Mouse (Mus musculus): ENCODE results near the gene Tnfaip2. TPM values are rescaled to one million over a fixed set of nuclear protein-coding genes. Genes with fewer than 3 reads are reported as not detected.

Gene Tnfaip2
- polyA plus RNA-seq, 1 experiment from 2014 or later, result 4.0 TPM

- Histone ChIP-seq H3K27ac (replicated peaks) (peak overlapping the region; percentile 78; the same call in 1 of the 2 replicates), H3K4me3 (peak overlapping the region; percentile 56; the same call in 1 of the 2 replicates), H3K9me3 (no peaks in the 10 kb centered on the region), H3K4me1 (peaks cover 79% of the 10 kb centered on the region), H3K36me3 (replicated peaks) (no peaks in the 10 kb centered on the region), H3K27me3 (replicated peaks; ENCODE audit: low read depth, poor library complexity, severe bottlenecking) (peaks cover 97% of the 10 kb centered on the region)
- 21% methylated on average over 14 of the region's 14 CpGs for WGBS
- no peak for DNase-seq (ENCODE audit: low spot score)
Observed at GRCm38 (mm10) chr12:111430868-111431817, 11.1 kb upstream of the Tnfaip2 start.

- no peak overlapping the region for H3K4me3 ChIP-seq
- 28% methylated on average over 4 of the region's 4 CpGs for WGBS
- H3K27me3 ChIP-seq (replicated peaks; ENCODE audit: low read depth, poor library complexity, severe bottlenecking), result peaks cover 97% of the 10 kb centered on the region
Observed at GRCm38 (mm10) chr12:111432097-111432496, 10.2 kb upstream of the Tnfaip2 start.

GRCm38 (mm10) chr12:111432751-111433331 is 9.4 kb upstream of the Tnfaip2 start:
- Histone ChIP-seq H3K36me3 (replicated peaks) (no peaks in the 10 kb centered on the region), H3K4me3 (no peak overlapping the region), H3K27me3 (replicated peaks; ENCODE audit: low read depth, poor library complexity, severe bottlenecking) (peaks cover 97% of the 10 kb centered on the region), H3K4me1 (peaks cover 84% of the 10 kb centered on the region), H3K9me3 (no peaks in the 10 kb centered on the region), H3K27ac (replicated peaks) (peak overlapping the region; percentile 7)
- no peak for DNase-seq (ENCODE audit: low spot score)
- WGBS, result 46% methylated on average over 5 of the region's 5 CpGs

More at GRCm38 (mm10) chr12:111432097-111432496, 10.2 kb upstream of the Tnfaip2 start:
- Histone ChIP-seq H3K9me3 (no peaks in the 10 kb centered on the region), H3K36me3 (replicated peaks) (no peaks in the 10 kb centered on the region), H3K4me1 (peaks cover 82% of the 10 kb centered on the region), H3K27ac (replicated peaks) (0 out of 2 replicates have a peak overlapping the region, but pooled peaks have one; percentile 24)
- DNase-seq (ENCODE audit: low spot score), result peak; percentile 43

- no peaks in the 10 kb centered on the region for H3K9me3 ChIP-seq
- 0 out of 2 replicates have a peak overlapping the region, but pooled peaks have one; percentile 12 for H3K27ac ChIP-seq (replicated peaks)
- peak overlapping the region; percentile 21 for H3K4me3 ChIP-seq
- 31% methylated on average over 7 of the region's 7 CpGs for WGBS
- H3K4me1 ChIP-seq, result peaks cover 70% of the 10 kb centered on the region
- peaks cover 94% of the 10 kb centered on the region for H3K27me3 ChIP-seq (replicated peaks; ENCODE audit: low read depth, poor library complexity, severe bottlenecking)
- peak; percentile 34 for DNase-seq (ENCODE audit: low spot score)
- H3K36me3 ChIP-seq (replicated peaks), result no peaks in the 10 kb centered on the region
Observed at GRCm38 (mm10) chr12:111434164-111434744, 8.0 kb upstream of the Tnfaip2 start.

GRCm38 (mm10) chr12:111434745-111435327 is 7.4 kb upstream of the Tnfaip2 start:
- Histone ChIP-seq H3K36me3 (replicated peaks) (no peaks in the 10 kb centered on the region), H3K4me3 (peak overlapping the region; percentile 21; the same call in 1 of the 2 replicates), H3K9me3 (no peaks in the 10 kb centered on the region), H3K27me3 (replicated peaks; ENCODE audit: low read depth, poor library complexity, severe bottlenecking) (peaks cover 91% of the 10 kb centered on the region), H3K4me1 (peaks cover 64% of the 10 kb centered on the region), H3K27ac (replicated peaks) (no peak overlapping the region)
- WGBS, result 53% methylated on average over 8 of the region's 8 CpGs
- DNase-seq (ENCODE audit: low spot score), result no peak

GRCm38 (mm10) chr12:111436170-111436569 is 6.1 kb upstream of the Tnfaip2 start:
- WGBS, result 89% methylated on average over 3 of the region's 3 CpGs

GRCm38 (mm10) chr12:111436640-111437039 is 5.6 kb upstream of the Tnfaip2 start:
- WGBS, result 76% methylated on average over 8 of the region's 8 CpGs
- no peak overlapping the region for H3K27ac ChIP-seq (replicated peaks)

More at GRCm38 (mm10) chr12:111436170-111436569, 6.1 kb upstream of the Tnfaip2 start:
- Histone ChIP-seq H3K4me3 (no peak overlapping the region), H3K4me1 (peaks cover 51% of the 10 kb centered on the region), H3K27ac (replicated peaks) (no peak overlapping the region), H3K27me3 (replicated peaks; ENCODE audit: low read depth, poor library complexity, severe bottlenecking) (peaks cover 90% of the 10 kb centered on the region), H3K36me3 (replicated peaks) (no peaks in the 10 kb centered on the region), H3K9me3 (0 out of 2 replicates have a peak, but pooled peaks cover 2% of the 10 kb centered on the region)
- no peak for DNase-seq (ENCODE audit: low spot score)

GRCm38 (mm10) chr12:111437222-111437900 is 4.9 kb upstream of the Tnfaip2 start:
- Histone ChIP-seq H3K27ac (replicated peaks) (no peak overlapping the region), H3K4me3 (no peak overlapping the region), H3K36me3 (replicated peaks) (no peaks in the 10 kb centered on the region), H3K27me3 (replicated peaks; ENCODE audit: low read depth, poor library complexity, severe bottlenecking) (peaks cover 90% of the 10 kb centered on the region), H3K9me3 (0 out of 2 replicates have a peak, but pooled peaks cover 2% of the 10 kb centered on the region), H3K4me1 (peaks cover 49% of the 10 kb centered on the region)
- 74% methylated on average over 5 of the region's 5 CpGs for WGBS
- no peak for DNase-seq (ENCODE audit: low spot score)

More at GRCm38 (mm10) chr12:111436640-111437039, 5.6 kb upstream of the Tnfaip2 start:
- H3K9me3 ChIP-seq, result 0 out of 2 replicates have a peak, but pooled peaks cover 2% of the 10 kb centered on the region
- no peaks in the 10 kb centered on the region for H3K36me3 ChIP-seq (replicated peaks)
- H3K4me1 ChIP-seq, result peaks cover 49% of the 10 kb centered on the region
- no peak for DNase-seq (ENCODE audit: low spot score)
- no peak overlapping the region for H3K4me3 ChIP-seq
- H3K27me3 ChIP-seq (replicated peaks; ENCODE audit: low read depth, poor library complexity, severe bottlenecking), result peaks cover 90% of the 10 kb centered on the region

- H3K36me3 ChIP-seq (replicated peaks), result no peaks in the 10 kb centered on the region
- peaks cover 90% of the 10 kb centered on the region for H3K27me3 ChIP-seq (replicated peaks; ENCODE audit: low read depth, poor library complexity, severe bottlenecking)
- H3K4me1 ChIP-seq, result peaks cover 51% of the 10 kb centered on the region
- WGBS, result 82% methylated on average over 6 of the region's 6 CpGs
- H3K4me3 ChIP-seq, result no peak overlapping the region
- no peak for DNase-seq (ENCODE audit: low spot score)
- no peak overlapping the region for H3K27ac ChIP-seq (replicated peaks)
- 0 out of 2 replicates have a peak, but pooled peaks cover 2% of the 10 kb centered on the region for H3K9me3 ChIP-seq
Observed at GRCm38 (mm10) chr12:111438850-111439249, 3.4 kb upstream of the Tnfaip2 start.

GRCm38 (mm10) chr12:111440701-111441373 is 1.4 kb upstream of the Tnfaip2 start:
- Histone ChIP-seq H3K9me3 (0 out of 2 replicates have a peak, but pooled peaks cover 2% of the 10 kb centered on the region), H3K36me3 (replicated peaks) (no peaks in the 10 kb centered on the region), H3K4me3 (no peak overlapping the region), H3K27ac (replicated peaks) (no peak overlapping the region), H3K27me3 (replicated peaks; ENCODE audit: low read depth, poor library complexity, severe bottlenecking) (peaks cover 92% of the 10 kb centered on the region), H3K4me1 (peaks cover 51% of the 10 kb centered on the region)
- no peak for DNase-seq (ENCODE audit: low spot score)
- 90% methylated on average over 9 of the region's 9 CpGs for WGBS

GRCm38 (mm10) chr12:111441523-111441922 is 746 bp upstream of the Tnfaip2 start:
- Histone ChIP-seq H3K9me3 (0 out of 2 replicates have a peak, but pooled peaks cover 2% of the 10 kb centered on the region), H3K36me3 (replicated peaks) (no peaks in the 10 kb centered on the region), H3K4me3 (peak overlapping the region; percentile 61), H3K27ac (replicated peaks) (no peak overlapping the region), H3K27me3 (replicated peaks; ENCODE audit: low read depth, poor library complexity, severe bottlenecking) (peaks cover 93% of the 10 kb centered on the region), H3K4me1 (peaks cover 56% of the 10 kb centered on the region)
- WGBS, result 67% methylated on average over 3 of the region's 3 CpGs
- DNase-seq (ENCODE audit: low spot score), result no peak
